Mouse (Mus musculus) forebrain, postnatal 0 days (tissue): ENCODE measurements around the gene Pip5k1b. TPM values are rescaled to one million over a fixed set of nuclear protein-coding genes. Genes with fewer than 3 reads are reported as not detected.

Source experiments
- ATAC-seq: fragments of 200-750 bp; cut with Nextera tagmentation; 2 replicates; pipeline ENCODE4 v1.8.0; 2017; ENCODE audit warnings: mild to moderate bottlenecking, moderate library complexity
- DNase-seq: peaks from one replicate; pipeline ENCODE4 v3.0.0-alpha.2; 2015
- H3K27ac ChIP-seq: fragments of 300-500 bp; sonication (generic); 2 replicates; pipeline ENCODE4 v1.5.1; 2014; ENCODE audit warnings: low read depth, mild to moderate bottlenecking, antibody characterized with exemption, low read length, moderate library complexity, mixed read lengths
- H3K27me3 ChIP-seq: fragments of 300-500 bp; sonication (generic); 2 replicates; pipeline ENCODE4 v1.6.1; 2014; ENCODE audit warnings: mild to moderate bottlenecking, low read length, mixed read lengths; ENCODE audit not compliant: insufficient read depth
- H3K36me3 ChIP-seq: fragments of 300-500 bp; sonication (generic); 2 replicates; pipeline ENCODE4 v1.6.1; 2014; ENCODE audit warnings: mild to moderate bottlenecking, moderate library complexity; ENCODE audit not compliant: insufficient read depth
- H3K4me1 ChIP-seq: fragments of 300-500 bp; sonication (generic); 2 replicates; pipeline ENCODE4 v1.6.1; 2014; ENCODE audit warnings: antibody characterized with exemption; ENCODE audit not compliant: insufficient read depth
- H3K4me2 ChIP-seq: fragments of 300-500 bp; sonication (generic); 2 replicates; pipeline ENCODE4 v1.6.1; 2014; ENCODE audit warnings: low read depth, mild to moderate bottlenecking, moderate library complexity
- H3K4me3 ChIP-seq: fragments of 300-500 bp; sonication (generic); 2 replicates; pipeline ENCODE4 v1.5.1; 2014; ENCODE audit warnings: low read depth, low read length, mixed read lengths
- H3K9ac ChIP-seq: fragments of 300-500 bp; sonication (generic); 2 replicates; pipeline ENCODE4 v1.6.1; 2014; ENCODE audit warnings: mild to moderate bottlenecking
- H3K9me3 ChIP-seq: fragments of 300-500 bp; sonication (generic); 2 replicates; pipeline ENCODE4 v1.6.1; 2016; ENCODE audit warnings: low read length
- CTCF ChIP-seq: sonication (generic); IDR thresholded peaks from 2 replicates; pipeline ENCODE4 v1.5.1; 2016; ENCODE audit warnings: antibody characterized with exemption, control low read depth, low read depth
- WGBS: fragments of 180-500 bp; shearing (Covaris S2); extraction: QIAGEN DNeasy Blood & Tissue Kit; methylation state at CpG from one replicate; pipeline ENCODE4 v1.1.7; 2014; 5-methylcytosine and 5-hydroxymethylcytosine counted together
- polyA plus RNA-seq: library from polyadenylated mRNA; unstranded; fragments of >200 nt; fragmentation: Nextera tagmentation; extraction: Ambion mirVana; gene quantifications from 2 replicates; pipeline ENCODE4 v1.2.1, GENCODE M21; 2015
- total RNA-seq: library from RNA; depleted of rRNA; stranded (reverse); fragments of >200 nt; gene quantifications from 2 replicates; pipeline ENCODE4 v1.2.3, GENCODE M21; 2014

Pip5k1b gene
- total and polyA plus RNA-seq, 2 experiments from 2014 or later = 1.8 to 2.7 TPM

DNA sequence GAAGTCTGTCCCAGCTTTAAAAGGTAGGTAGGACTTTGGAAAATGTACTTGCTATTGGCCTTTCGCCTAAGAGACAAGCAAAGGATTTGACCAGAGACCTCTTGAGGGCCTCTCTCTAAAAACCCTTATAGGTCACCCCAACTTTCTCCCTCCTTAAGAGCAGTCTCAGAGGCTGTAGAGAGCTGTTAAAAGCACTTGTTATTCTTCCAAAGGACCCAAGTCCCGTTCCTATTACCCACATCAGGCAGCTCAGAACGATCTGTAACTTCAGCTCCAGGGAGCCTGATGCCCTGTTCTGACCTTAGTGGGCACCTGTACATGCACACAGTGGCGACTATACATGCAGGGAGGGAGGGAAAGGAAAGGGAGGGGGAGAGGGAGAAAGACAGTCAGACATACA lies 18.0 kb downstream of the Pip5k1b start:
- no peaks in the 10 kb centered on the region for H3K36me3 ChIP-seq
- no peaks in the 10 kb centered on the region for H3K27me3 ChIP-seq
- H3K4me2 ChIP-seq = no peak overlapping the region
- no peak overlapping the region for H3K4me3 ChIP-seq
- no peak overlapping the region for H3K9ac ChIP-seq
- WGBS = 82% methylated on average over 4 of the region's 4 CpGs
- DNase-seq (no peak), ATAC-seq (no peak)
- no peaks in the 10 kb centered on the region for H3K9me3 ChIP-seq
- no peak overlapping the region for H3K27ac ChIP-seq
- no peak for TF ChIP-seq CTCF
- no peaks in the 10 kb centered on the region for H3K4me1 ChIP-seq

DNA sequence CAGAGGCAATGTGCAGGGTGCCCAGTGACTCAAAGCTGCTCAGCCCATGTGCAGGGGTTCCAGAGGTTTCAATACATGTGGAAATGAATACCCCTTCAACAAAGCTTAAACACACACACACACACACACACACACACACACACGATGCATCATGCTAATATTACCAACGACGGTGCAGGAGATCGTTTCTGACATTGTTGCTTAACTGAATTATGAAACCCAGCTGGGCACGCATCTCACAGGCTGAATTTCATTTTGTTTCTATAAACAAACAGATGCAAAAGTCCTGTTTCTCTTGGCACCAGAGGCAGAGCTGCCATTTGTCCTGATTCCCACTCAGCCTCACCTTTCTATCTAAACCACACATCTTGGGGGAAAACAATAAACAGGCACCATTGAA lies 18.8 kb downstream of the Pip5k1b start:
- Histone ChIP-seq H3K4me3 (no peak overlapping the region), H3K4me1 (no peaks in the 10 kb centered on the region), H3K27ac (no peak overlapping the region), H3K36me3 (no peaks in the 10 kb centered on the region), H3K9ac (no peak overlapping the region), H3K4me2 (no peak overlapping the region), H3K9me3 (no peaks in the 10 kb centered on the region), H3K27me3 (no peaks in the 10 kb centered on the region)
- WGBS = 51% methylated on average over 5 of the region's 5 CpGs
- DNase-seq = no peak
- ATAC-seq = no peak
- no peak for TF ChIP-seq CTCF

DNA sequence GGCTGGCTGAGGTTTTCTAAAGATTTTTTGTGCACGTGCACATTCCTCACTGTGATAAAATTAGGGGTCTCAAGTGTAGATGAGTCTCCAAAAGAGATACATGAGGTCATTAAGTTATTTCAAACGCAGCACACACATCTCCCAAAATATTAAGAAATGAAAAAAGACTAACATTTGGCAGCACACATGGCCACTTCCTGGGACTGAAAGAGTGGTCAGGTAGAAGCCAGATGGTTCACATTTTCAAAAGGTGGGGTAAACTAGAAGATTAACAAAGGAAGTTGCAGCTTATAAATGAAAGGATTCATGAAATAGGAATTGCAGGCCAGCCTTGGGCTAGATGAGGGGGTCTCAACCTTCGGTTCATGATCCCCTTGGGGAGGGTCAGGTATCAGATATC lies 19.4 kb downstream of the Pip5k1b start:
- no peaks in the 10 kb centered on the region for H3K36me3 ChIP-seq
- no peak overlapping the region for H3K27ac ChIP-seq
- DNase-seq (no peak), ATAC-seq (no peak)
- 88% methylated on average over 3 of the region's 3 CpGs for WGBS
- no peak overlapping the region for H3K4me2 ChIP-seq
- H3K4me3 ChIP-seq = no peak overlapping the region
- no peak for TF ChIP-seq CTCF
- no peaks in the 10 kb centered on the region for H3K27me3 ChIP-seq
- H3K4me1 ChIP-seq = no peaks in the 10 kb centered on the region
- H3K9ac ChIP-seq = no peak overlapping the region
- H3K9me3 ChIP-seq = no peaks in the 10 kb centered on the region

DNA sequence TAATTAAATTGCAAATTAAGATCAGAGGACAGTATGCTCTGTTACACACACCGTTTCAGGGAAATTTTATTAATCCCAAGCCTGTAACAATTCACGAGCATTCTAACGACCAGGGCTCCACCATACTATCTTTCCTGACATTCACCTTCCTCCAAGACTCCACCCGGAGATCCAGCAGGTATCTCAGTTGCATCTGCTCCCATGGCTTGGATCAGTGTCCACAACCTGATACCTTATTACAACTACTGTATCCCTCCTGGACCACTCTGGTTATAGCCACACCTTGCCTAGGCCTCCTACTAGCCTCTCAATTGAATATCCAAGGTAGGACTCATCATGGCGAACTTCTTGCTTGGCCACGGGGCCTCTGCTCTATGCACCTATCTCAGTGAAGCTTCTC lies 20.5 kb downstream of the Pip5k1b start:
- WGBS = 80% methylated on average over 6 of the region's 6 CpGs
- H3K4me3 ChIP-seq = no peak overlapping the region
- no peaks in the 10 kb centered on the region for H3K27me3 ChIP-seq
- no peaks in the 10 kb centered on the region for H3K36me3 ChIP-seq
- TF ChIP-seq CTCF = no peak
- H3K4me2 ChIP-seq = no peak overlapping the region
- ATAC-seq (no peak), DNase-seq (no peak)
- H3K9ac ChIP-seq = no peak overlapping the region
- no peaks in the 10 kb centered on the region for H3K4me1 ChIP-seq
- H3K27ac ChIP-seq = no peak overlapping the region
- no peaks in the 10 kb centered on the region for H3K9me3 ChIP-seq

DNA sequence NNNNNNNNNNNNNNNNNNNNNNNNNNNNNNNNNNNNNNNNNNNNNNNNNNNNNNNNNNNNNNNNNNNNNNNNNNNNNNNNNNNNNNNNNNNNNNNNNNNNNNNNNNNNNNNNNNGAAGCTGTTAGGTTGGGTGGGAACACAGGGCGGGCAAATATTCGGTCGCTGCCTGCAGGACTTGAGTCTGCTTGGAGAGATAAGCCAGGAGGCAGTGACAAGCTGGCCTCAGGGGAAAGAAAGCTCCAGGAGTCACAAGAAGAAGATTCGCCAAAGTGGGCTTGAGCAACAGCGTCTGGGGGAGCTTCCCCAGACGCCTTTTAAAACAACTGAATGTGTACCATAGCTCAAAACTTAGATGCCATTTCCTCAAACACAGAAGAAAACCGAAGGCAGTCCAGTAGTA lies 20.9 kb downstream of the Pip5k1b start:
- Histone ChIP-seq H3K36me3 (no peaks in the 10 kb centered on the region), H3K4me1 (no peaks in the 10 kb centered on the region), H3K9me3 (no peaks in the 10 kb centered on the region), H3K27me3 (no peaks in the 10 kb centered on the region), H3K4me3 (no peak overlapping the region), H3K27ac (no peak overlapping the region), H3K4me2 (no peak overlapping the region), H3K9ac (no peak overlapping the region)
- ATAC-seq (no peak), DNase-seq (no peak)
- 78% methylated on average over 7 of the region's 7 CpGs for WGBS
- no peak for TF ChIP-seq CTCF

DNA sequence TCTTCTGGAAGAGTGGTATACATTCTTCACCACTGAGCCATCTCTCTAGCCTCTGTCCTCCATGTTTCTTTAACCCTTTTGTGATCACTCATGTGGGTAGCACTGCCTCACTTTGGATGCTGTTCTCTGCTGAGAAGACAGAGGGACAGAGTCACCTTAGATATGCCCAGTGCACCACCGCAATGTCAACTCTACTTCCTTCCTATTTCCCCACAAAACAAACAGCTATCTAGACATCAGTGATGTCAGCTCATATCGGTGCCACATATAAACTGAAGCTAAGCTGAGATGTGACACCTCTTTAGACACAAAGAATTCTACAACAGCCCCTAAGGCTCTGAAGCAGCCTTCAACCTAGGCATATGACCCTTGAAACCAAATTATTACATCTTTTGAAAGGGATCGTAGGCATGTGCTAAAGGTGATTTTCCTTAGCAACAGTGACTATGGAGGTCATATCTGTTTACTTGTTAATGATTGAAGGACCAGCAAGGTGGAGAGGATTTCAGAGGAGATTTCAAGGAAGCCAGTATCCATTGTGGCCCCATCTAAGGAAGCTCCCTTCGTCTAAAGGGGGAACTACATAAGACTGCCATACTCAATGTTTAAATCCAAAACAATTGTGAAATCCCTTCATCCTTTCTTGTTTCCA lies 26.6 kb downstream of the Pip5k1b start:
- Histone ChIP-seq H3K27ac (no peak overlapping the region), H3K4me3 (no peak overlapping the region), H3K9me3 (no peaks in the 10 kb centered on the region), H3K36me3 (no peaks in the 10 kb centered on the region), H3K4me1 (no peaks in the 10 kb centered on the region), H3K27me3 (no peaks in the 10 kb centered on the region), H3K9ac (no peak overlapping the region), H3K4me2 (no peak overlapping the region)
- 86% methylated on average over 4 of the region's 4 CpGs for WGBS
- no peak for TF ChIP-seq CTCF
- no peak for ATAC-seq
- DNase-seq = no peak

DNA sequence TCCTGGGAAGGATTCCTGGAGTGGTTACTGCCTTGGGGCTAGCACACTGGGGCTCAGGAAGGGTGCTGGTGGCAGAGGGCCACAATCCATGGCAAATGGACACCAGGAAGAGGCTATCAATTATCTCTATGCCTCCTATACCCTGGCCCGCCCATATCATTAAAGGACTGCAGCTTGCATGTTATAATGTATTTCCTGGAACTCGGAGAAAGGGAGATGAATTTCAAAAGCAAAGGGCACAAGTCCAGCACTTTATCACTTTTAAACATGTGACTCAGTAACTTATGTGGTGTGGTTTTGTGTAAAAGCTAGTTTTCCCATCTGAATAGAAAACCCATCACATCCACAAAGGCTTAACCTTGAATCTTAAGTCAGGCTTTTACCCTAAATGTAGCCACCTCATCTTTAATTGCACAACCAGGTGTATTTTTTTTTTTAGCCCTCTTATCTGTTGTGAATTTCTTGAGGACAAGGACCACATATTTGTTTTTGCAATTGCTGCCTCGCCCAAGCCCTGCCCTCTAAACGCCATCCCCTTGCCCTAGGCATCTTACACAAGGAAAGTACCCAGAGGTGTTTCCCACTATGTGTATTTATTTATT lies 27.4 kb downstream of the Pip5k1b start:
- DNase-seq (no peak), ATAC-seq (no peak)
- H3K4me3 ChIP-seq = no peak overlapping the region
- no peak overlapping the region for H3K27ac ChIP-seq
- H3K4me2 ChIP-seq = no peak overlapping the region
- no peaks in the 10 kb centered on the region for H3K4me1 ChIP-seq
- no peaks in the 10 kb centered on the region for H3K27me3 ChIP-seq
- no peaks in the 10 kb centered on the region for H3K9me3 ChIP-seq
- no peak overlapping the region for H3K9ac ChIP-seq
- TF ChIP-seq CTCF = no peak
- 86% methylated on average over 4 of the region's 4 CpGs for WGBS
- H3K36me3 ChIP-seq = no peaks in the 10 kb centered on the region

DNA sequence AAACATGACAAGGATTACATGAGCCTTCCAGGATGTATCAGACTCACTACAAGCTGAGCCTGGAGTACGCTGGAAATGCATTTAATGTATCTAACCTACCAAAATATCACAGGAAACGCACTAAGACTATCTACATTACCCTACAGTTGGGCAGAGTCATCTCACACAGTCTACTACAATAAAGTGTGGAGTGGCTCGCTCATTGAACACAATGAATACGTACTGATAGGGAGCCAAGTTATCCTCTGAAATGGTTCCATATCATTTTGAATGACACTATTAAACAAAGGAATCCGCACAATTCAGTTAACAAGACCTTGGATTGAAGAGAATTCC lies 28.1 kb downstream of the Pip5k1b start:
- Histone ChIP-seq H3K4me2 (no peak overlapping the region), H3K4me3 (no peak overlapping the region), H3K27me3 (no peaks in the 10 kb centered on the region), H3K36me3 (no peaks in the 10 kb centered on the region), H3K4me1 (no peaks in the 10 kb centered on the region), H3K9me3 (no peaks in the 10 kb centered on the region), H3K27ac (no peak overlapping the region), H3K9ac (no peak overlapping the region)
- WGBS = 82% methylated on average over 5 of the region's 5 CpGs
- no peak for ATAC-seq
- no peak for TF ChIP-seq CTCF
- no peak for DNase-seq
